Mouse (Mus musculus) intestine, embryonic 14.5 days (tissue): ENCODE data around the gene Fbn1. TPM values are rescaled to one million over a fixed set of nuclear protein-coding genes. Genes with fewer than 3 reads are reported as not detected.
A peak's percentile ranks its signal among the peaks of the same experiment; 100 is the strongest.

Experiments
- ATAC-seq: fragments of 200-750 bp; cut with Nextera tagmentation; replicated peaks from 2 replicates; pipeline ENCODE4 v1.8.0; 2017; ENCODE audit warnings: low read depth, moderate number of reproducible peaks, moderate TSS enrichment, moderate library complexity; ENCODE audit not compliant: low FRiP score, low TSS enrichment
- DNase-seq: peaks from one replicate; pipeline ENCODE4 v3.0.0-alpha.2; 2018; ENCODE audit warnings: low spot score
- H3K27ac ChIP-seq: fragments of 300-500 bp; sonication (generic); 2 replicates; pipeline ENCODE4 v1.5.1; 2014; ENCODE audit warnings: low read depth, mild to moderate bottlenecking, control low read depth
- H3K27me3 ChIP-seq: fragments of 300-500 bp; sonication (generic); replicated peaks from 2 replicates; pipeline ENCODE4 v1.6.1; 2014; ENCODE audit warnings: low read length, control low read depth; ENCODE audit not compliant: control insufficient read depth, insufficient read depth
- H3K36me3 ChIP-seq: fragments of 300-500 bp; sonication (generic); 2 replicates; pipeline ENCODE4 v1.6.1; 2014; ENCODE audit warnings: low read length, control low read depth; ENCODE audit not compliant: control insufficient read depth, insufficient read depth
- H3K4me1 ChIP-seq: fragments of 300-500 bp; sonication (generic); replicated peaks from 2 replicates; pipeline ENCODE4 v1.6.1; 2014; ENCODE audit warnings: low read length, control low read depth, mixed read lengths; ENCODE audit not compliant: control insufficient read depth, insufficient read depth
- H3K4me2 ChIP-seq: fragments of 300-500 bp; sonication (generic); 2 replicates; pipeline ENCODE4 v1.6.1; 2014; ENCODE audit warnings: low read length
- H3K4me3 ChIP-seq: fragments of 300-500 bp; sonication (generic); 2 replicates; pipeline ENCODE4 v1.5.1; 2014; ENCODE audit warnings: low read depth, low read length, control low read depth, mixed read lengths
- H3K9ac ChIP-seq: fragments of 300-500 bp; sonication (generic); 2 replicates; pipeline ENCODE4 v1.6.1; 2014; ENCODE audit warnings: mild to moderate bottlenecking, low read length
- H3K9me3 ChIP-seq: fragments of 300-500 bp; sonication (generic); 2 replicates; pipeline ENCODE4 v1.6.1; 2016; ENCODE audit warnings: low read length, control low read depth; ENCODE audit not compliant: control insufficient read depth
- WGBS: fragments of 180-500 bp; shearing (Covaris S2); extraction: QIAGEN DNeasy Blood & Tissue Kit; methylation state at CpG from one replicate; pipeline ENCODE4 v1.1.7; 2014; 5-methylcytosine and 5-hydroxymethylcytosine counted together
- polyA plus RNA-seq: library from polyadenylated mRNA; unstranded; fragments of >200 nt; fragmentation: Nextera tagmentation; extraction: Ambion mirVana; gene quantifications from 2 replicates; pipeline ENCODE4 v1.2.1, GENCODE M21; 2014

Fbn1 gene
- polyA plus RNA-seq, result 41.8 and 45.1 TPM in 2 replicates

GRCm38 (mm10) chr2:125507893-125508292 lies at the start of gene Fbn1:
Gene Fbn1 (minus strand): TSS chr2:125507993.
- Histone ChIP-seq H3K36me3 (no peaks in the 10 kb centered on the region), H3K9ac (peak within 1 kb of the TSS; percentile 75), H3K9me3 (no peaks in the 10 kb centered on the region), H3K4me3 (peak within 1 kb of the TSS; percentile 69), H3K27me3 (peaks cover 9% of the 10 kb centered on the region; the same call in 1 of the 2 replicates), H3K4me1 (no peaks in the 10 kb centered on the region; the same call in 1 of the 2 replicates), H3K4me2 (peak within 1 kb of the TSS; percentile 78), H3K27ac (peak within 1 kb of the TSS; percentile 92)
- WGBS, result 88% methylated on average over 4 of the region's 4 CpGs
- ATAC-seq (no peak), DNase-seq (no peak)

DNA sequence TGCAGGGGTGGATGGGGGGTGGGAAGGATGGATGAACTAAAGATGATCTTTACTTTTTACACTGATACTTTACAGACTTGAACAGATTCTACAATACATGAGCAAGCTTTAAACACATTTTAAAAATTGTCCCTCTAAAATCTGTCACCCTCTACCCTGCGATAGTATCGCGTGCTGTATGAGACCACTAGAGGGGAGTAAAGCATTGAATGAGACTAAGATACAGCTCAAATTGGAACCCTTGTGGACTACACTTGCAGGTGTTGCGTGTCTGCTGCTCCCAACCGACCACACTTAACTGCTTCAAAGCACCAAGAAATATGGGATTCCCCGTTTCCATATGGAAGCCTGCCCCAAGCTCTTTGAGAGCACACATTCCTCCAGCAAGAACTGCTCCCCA lies 48.0 kb upstream of the Fbn1 start:
- Histone ChIP-seq H3K4me3 (no peak overlapping the region), H3K27ac (no peak overlapping the region), H3K4me1 (no peaks in the 10 kb centered on the region), H3K27me3 (no peaks in the 10 kb centered on the region), H3K9ac (no peak overlapping the region), H3K4me2 (no peak overlapping the region), H3K36me3 (no peaks in the 10 kb centered on the region), H3K9me3 (no peaks in the 10 kb centered on the region)
- DNase-seq (no peak), ATAC-seq (no peak)
- 72% methylated on average over 6 of the region's 6 CpGs for WGBS

DNA sequence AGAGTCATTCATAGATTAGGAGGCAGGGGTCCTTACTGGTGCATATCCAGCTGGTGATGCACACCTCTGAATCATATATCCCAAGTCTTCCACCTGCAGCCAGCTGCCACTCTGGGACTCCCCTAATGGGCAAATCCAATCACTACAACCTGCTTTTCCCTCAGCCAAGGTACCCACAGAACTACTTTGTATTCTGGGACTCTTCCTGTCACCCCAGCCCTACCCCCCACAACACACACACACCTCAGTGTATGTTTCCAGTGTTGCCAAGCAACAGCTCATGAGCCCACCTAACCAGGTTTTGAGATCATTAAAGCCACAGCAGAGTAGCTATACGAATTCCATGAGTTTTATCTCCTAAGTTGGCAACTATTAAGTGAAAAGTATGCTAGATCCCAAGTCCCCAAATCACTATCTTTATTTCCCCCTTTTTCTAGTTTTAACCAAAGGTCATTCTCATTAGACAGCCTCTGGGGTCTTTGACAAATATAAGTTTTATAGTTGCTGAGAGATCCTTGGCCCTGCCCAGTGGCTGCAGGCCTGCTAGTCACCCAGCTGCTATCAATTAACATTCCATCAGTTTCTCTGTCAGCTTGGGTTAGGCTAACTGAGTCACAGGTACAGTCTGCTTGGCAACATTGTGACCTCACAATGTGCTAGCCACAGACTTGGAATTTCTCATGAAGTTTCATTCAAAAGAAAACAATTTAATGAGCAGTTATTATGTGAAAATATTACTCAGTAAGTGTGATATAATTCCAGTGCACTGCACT lies 41.2 kb upstream of the Fbn1 start:
- Histone ChIP-seq H3K9me3 (no peaks in the 10 kb centered on the region), H3K36me3 (no peaks in the 10 kb centered on the region), H3K27me3 (no peaks in the 10 kb centered on the region), H3K27ac (no peak overlapping the region), H3K4me2 (no peak overlapping the region), H3K4me1 (no peaks in the 10 kb centered on the region), H3K4me3 (no peak overlapping the region), H3K9ac (no peak overlapping the region)
- ATAC-seq (no peak), DNase-seq (no peak)
- WGBS, result 66% methylated on average over 1 of the region's 1 CpGs

DNA sequence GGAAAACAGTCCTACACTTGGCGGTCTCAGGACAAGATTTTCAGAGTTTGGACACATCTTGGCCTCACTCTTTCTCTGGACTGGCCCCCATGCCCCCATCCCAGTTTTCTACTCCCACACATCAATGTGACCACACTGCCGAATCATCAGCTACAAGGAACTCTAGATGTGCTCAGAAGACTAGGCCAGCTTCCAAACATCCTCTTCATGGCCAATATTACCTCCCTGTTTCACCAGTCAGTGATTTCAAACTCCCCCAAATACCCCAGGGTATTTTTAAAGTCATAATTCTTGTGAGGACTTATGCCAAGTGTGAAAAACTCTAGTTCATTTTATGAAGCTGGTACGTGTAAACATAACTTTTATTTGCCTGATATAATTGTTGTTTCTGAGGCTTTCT lies 37.2 kb upstream of the Fbn1 start:
- no peak overlapping the region for H3K27ac ChIP-seq
- ATAC-seq (no peak), DNase-seq (no peak)

GRCm38 (mm10) chr2:125543646-125544045 lies 35.9 kb upstream of the Fbn1 start:
- DNase-seq, result no peak
- no peak overlapping the region for H3K4me2 ChIP-seq
- WGBS, result 64% methylated on average over 1 of the region's 1 CpGs
- no peak for ATAC-seq
- no peaks in the 10 kb centered on the region for H3K4me1 ChIP-seq
- H3K36me3 ChIP-seq, result no peaks in the 10 kb centered on the region
- H3K9ac ChIP-seq, result no peak overlapping the region
- H3K27me3 ChIP-seq, result no peaks in the 10 kb centered on the region
- no peak overlapping the region for H3K4me3 ChIP-seq
- H3K27ac ChIP-seq, result no peak overlapping the region
- no peaks in the 10 kb centered on the region for H3K9me3 ChIP-seq

More for the DNA sequence above, 37.2 kb upstream of the Fbn1 start:
- no peaks in the 10 kb centered on the region for H3K9me3 ChIP-seq
- H3K4me1 ChIP-seq, result no peaks in the 10 kb centered on the region
- no peak overlapping the region for H3K4me3 ChIP-seq
- H3K27me3 ChIP-seq, result no peaks in the 10 kb centered on the region
- H3K9ac ChIP-seq, result no peak overlapping the region
- no peaks in the 10 kb centered on the region for H3K36me3 ChIP-seq
- H3K4me2 ChIP-seq, result no peak overlapping the region
- 86% methylated on average over 3 of the region's 3 CpGs for WGBS

- Histone ChIP-seq H3K27me3 (no peaks in the 10 kb centered on the region), H3K9me3 (no peaks in the 10 kb centered on the region), H3K4me2 (no peak overlapping the region), H3K36me3 (no peaks in the 10 kb centered on the region), H3K4me3 (no peak overlapping the region), H3K4me1 (no peaks in the 10 kb centered on the region), H3K27ac (no peak overlapping the region), H3K9ac (no peak overlapping the region)
- DNase-seq (no peak), ATAC-seq (no peak)
- 78% methylated on average over 7 of the region's 7 CpGs for WGBS
Observed at GRCm38 (mm10) chr2:125541451-125541850, 33.7 kb upstream of the Fbn1 start.

GRCm38 (mm10) chr2:125540579-125540978 lies 32.8 kb upstream of the Fbn1 start:
- Histone ChIP-seq H3K36me3 (no peaks in the 10 kb centered on the region), H3K4me1 (no peaks in the 10 kb centered on the region), H3K4me2 (no peak overlapping the region), H3K9ac (no peak overlapping the region), H3K9me3 (no peaks in the 10 kb centered on the region), H3K27ac (no peak overlapping the region), H3K4me3 (no peak overlapping the region), H3K27me3 (no peaks in the 10 kb centered on the region)
- DNase-seq (no peak), ATAC-seq (no peak)
- 76% methylated on average over 7 of the region's 7 CpGs for WGBS

GRCm38 (mm10) chr2:125539640-125540039 lies 31.8 kb upstream of the Fbn1 start:
- no peak overlapping the region for H3K4me3 ChIP-seq
- no peaks in the 10 kb centered on the region for H3K36me3 ChIP-seq
- H3K9me3 ChIP-seq, result no peaks in the 10 kb centered on the region
- ATAC-seq (no peak), DNase-seq (no peak)
- no peak overlapping the region for H3K4me2 ChIP-seq
- H3K4me1 ChIP-seq, result no peaks in the 10 kb centered on the region
- H3K27me3 ChIP-seq, result no peaks in the 10 kb centered on the region
- no peak overlapping the region for H3K9ac ChIP-seq
- no peak overlapping the region for H3K27ac ChIP-seq
- WGBS, result 84% methylated on average over 3 of the region's 3 CpGs

DNA sequence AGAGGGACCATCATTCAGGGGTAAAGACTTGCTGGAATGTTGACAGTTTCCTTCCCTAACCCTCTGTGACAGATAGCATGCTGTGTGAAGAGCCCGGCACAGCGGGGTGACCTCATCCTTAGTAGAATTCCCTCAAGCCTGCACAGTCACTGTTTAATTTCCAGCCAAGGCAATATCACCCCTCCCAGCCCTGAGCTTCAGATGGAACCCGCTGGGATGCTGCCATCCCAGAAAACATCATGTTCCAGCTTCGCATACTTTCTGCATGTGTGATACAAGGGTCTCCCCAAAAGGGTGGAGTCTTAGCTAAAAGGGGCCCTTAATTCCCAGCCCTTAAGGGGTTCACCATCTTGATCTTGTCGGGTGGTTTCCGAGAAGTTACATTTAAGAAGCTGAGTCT lies 22.9 kb upstream of the Fbn1 start:
- 50% methylated on average over 6 of the region's 6 CpGs for WGBS
- DNase-seq, result no peak
- H3K27me3 ChIP-seq, result no peaks in the 10 kb centered on the region
- no peaks in the 10 kb centered on the region for H3K9me3 ChIP-seq
- no peak overlapping the region for H3K27ac ChIP-seq
- no peaks in the 10 kb centered on the region for H3K36me3 ChIP-seq
- no peak overlapping the region for H3K9ac ChIP-seq
- no peak overlapping the region for H3K4me2 ChIP-seq
- peak; percentile 66; the same call in 1 of the 2 replicates for ATAC-seq
- H3K4me1 ChIP-seq, result no peaks in the 10 kb centered on the region
- no peak overlapping the region for H3K4me3 ChIP-seq
